Mouse (Mus musculus) heart, adult 11 months (tissue): ENCODE measurements around the gene Ltbp1.

ENCODE experiments used
- DNase-seq: peaks from one replicate; pipeline ENCODE4 v3.0.0; 2022

Gene Ltbp1

GRCm38 (mm10) chr17:75118896-75119295 lies 113.5 kb downstream of the Ltbp1 start:
- DNase-seq, result peak; percentile 83

GRCm38 (mm10) chr17:75119422-75119821 lies 114.1 kb downstream of the Ltbp1 start:
- DNase-seq, result peak; percentile 93

- peak; percentile 67 for DNase-seq
Measured at GRCm38 (mm10) chr17:75120071-75120470, 114.7 kb downstream of the Ltbp1 start.

- DNase-seq, result peak; percentile 77
Measured at GRCm38 (mm10) chr17:75122584-75123282, 117.4 kb downstream of the Ltbp1 start.

- DNase-seq, result peak; percentile 98
Measured at GRCm38 (mm10) chr17:75128337-75128935, 123.1 kb downstream of the Ltbp1 start.

GRCm38 (mm10) chr17:75133983-75134382 lies 128.6 kb downstream of the Ltbp1 start:
- DNase-seq, result peak; percentile 71

GRCm38 (mm10) chr17:75139731-75140130 lies 134.4 kb downstream of the Ltbp1 start:
- peak; percentile 24 for DNase-seq

- peak; percentile 89 for DNase-seq
Measured at GRCm38 (mm10) chr17:75142845-75143244, 137.5 kb downstream of the Ltbp1 start.

GRCm38 (mm10) chr17:75143927-75144326 lies 138.6 kb downstream of the Ltbp1 start:
- DNase-seq, result peak; percentile 55

- DNase-seq, result peak; percentile 70
Measured at GRCm38 (mm10) chr17:75147218-75147617, 141.8 kb downstream of the Ltbp1 start.

- DNase-seq, result peak; percentile 90
Measured at GRCm38 (mm10) chr17:75151800-75152199, 146.4 kb downstream of the Ltbp1 start.

- peak; percentile 61 for DNase-seq
Measured at GRCm38 (mm10) chr17:75153088-75153487, 147.7 kb downstream of the Ltbp1 start.

- peak; percentile 87 for DNase-seq
Measured at GRCm38 (mm10) chr17:75158385-75158784, 153.0 kb downstream of the Ltbp1 start.

- DNase-seq, result peak; percentile 80
Measured at GRCm38 (mm10) chr17:75159066-75159787, 153.9 kb downstream of the Ltbp1 start.

GRCm38 (mm10) chr17:75161062-75161461 lies 155.7 kb downstream of the Ltbp1 start:
- DNase-seq, result no peak

- DNase-seq, result peak; percentile 48
Measured at GRCm38 (mm10) chr17:75161931-75162330, 156.6 kb downstream of the Ltbp1 start.

GRCm38 (mm10) chr17:75164566-75164965 lies 159.2 kb downstream of the Ltbp1 start:
- peak; percentile 30 for DNase-seq

GRCm38 (mm10) chr17:75168572-75169200 lies 163.3 kb downstream of the Ltbp1 start:
- peak; percentile 83 for DNase-seq

- peak; percentile 90 for DNase-seq
Measured at GRCm38 (mm10) chr17:75171659-75172058, 166.3 kb downstream of the Ltbp1 start.

- peak; percentile 72 for DNase-seq
Measured at GRCm38 (mm10) chr17:75172685-75173205, 167.4 kb downstream of the Ltbp1 start.

GRCm38 (mm10) chr17:75174501-75174900 lies 169.1 kb downstream of the Ltbp1 start:
- DNase-seq, result peak; percentile 53

GRCm38 (mm10) chr17:75177920-75178867 lies 172.8 kb downstream of the Ltbp1 start:
- DNase-seq, result peak; percentile 96
